Comparison of ENCODE assay signal across 28 mouse cellular contexts in genomic region chr2:65104569-65104968, GRCm38 (mm10).
"Had no signal": no experiment of that assay in that cellular context is flagged by ENCODE, and none has a peak within 500 bp of the region (broad histone marks: within the 10 kb centered on the region; RNA-seq: fewer than 3 reads in every experiment).

No protein-coding gene starts in this region.

- DNase-seq: gastrocnemius, postnatal 14 days; gastrocnemius, postnatal 36 days; heart, adult 11 months; heart, adult 2 months; heart, postnatal 14 days; heart, postnatal 36 days; kidney, adult 11 months; kidney, adult 2 months; kidney, adult 9 months; kidney, postnatal 14 days; kidney, postnatal 36 days; layer of hippocampus, adult 9-11 months; layer of hippocampus, postnatal 36 days; left cerebral cortex, postnatal 4 days had no signal

- H3K4me2 ChIP-seq: heart, embryonic 11.5 days; heart, embryonic 13.5 days; heart, embryonic 15.5 days; hindbrain, embryonic 13.5 days; hindbrain, embryonic 15.5 days; intestine, embryonic 15.5 days; kidney, embryonic 15.5 days; limb, embryonic 13.5 days; limb, embryonic 15.5 days; liver, embryonic 12.5 days had no signal

- H3K36me3 ChIP-seq: hindbrain, embryonic 13.5 days; hindbrain, embryonic 15.5 days; intestine, embryonic 15.5 days; limb, embryonic 13.5 days; limb, embryonic 15.5 days; liver, embryonic 12.5 days had no signal

- H3K4me1 ChIP-seq: heart, embryonic 13.5 days; heart, embryonic 15.5 days; hindbrain, embryonic 13.5 days; hindbrain, embryonic 15.5 days; intestine, embryonic 15.5 days; kidney, embryonic 15.5 days; limb, embryonic 13.5 days; limb, embryonic 15.5 days; liver, embryonic 12.5 days had no signal

- H3K9ac ChIP-seq: heart, embryonic 13.5 days; heart, embryonic 15.5 days; hindbrain, embryonic 13.5 days; hindbrain, embryonic 15.5 days; intestine, embryonic 15.5 days; kidney, embryonic 15.5 days; limb, embryonic 13.5 days; limb, embryonic 15.5 days; liver, embryonic 12.5 days; liver, embryonic 14.5 days had no signal

- ATAC-seq: hindbrain, postnatal 0 days; inflammation-experienced regulatory T-cells, adult 6 months; intestine, embryonic 15.5 days; liver, embryonic 12.5 days had no signal

- H3K9me3 ChIP-seq: heart, embryonic 13.5 days; heart, embryonic 15.5 days; hindbrain, embryonic 13.5 days; hindbrain, embryonic 15.5 days; intestine, embryonic 15.5 days; kidney, embryonic 15.5 days; limb, embryonic 13.5 days; limb, embryonic 15.5 days; liver, embryonic 12.5 days had no signal

- H3K27me3 ChIP-seq: heart, embryonic 13.5 days; heart, embryonic 15.5 days; hindbrain, embryonic 13.5 days; hindbrain, embryonic 15.5 days; intestine, embryonic 15.5 days; kidney, embryonic 15.5 days; limb, embryonic 13.5 days; limb, embryonic 15.5 days; liver, embryonic 12.5 days had no signal

- H3K27ac ChIP-seq: heart, adult 2 months; heart, embryonic 13.5 days; heart, embryonic 15.5 days; hindbrain, embryonic 13.5 days; hindbrain, embryonic 15.5 days; hindbrain, postnatal 0 days; intestine, embryonic 15.5 days; kidney, embryonic 15.5 days; kidney, postnatal 0 days; limb, embryonic 13.5 days; limb, embryonic 15.5 days; liver, embryonic 12.5 days; liver, embryonic 14.5 days had no signal

- H3K4me3 ChIP-seq: heart, adult 2 months; heart, embryonic 13.5 days; heart, embryonic 15.5 days; hindbrain, embryonic 13.5 days; hindbrain, embryonic 15.5 days; intestine, embryonic 15.5 days; kidney, embryonic 15.5 days; limb, embryonic 13.5 days; limb, embryonic 15.5 days; liver, embryonic 12.5 days had no signal
